Mouse (Mus musculus) bone marrow, adult 2 months (tissue): Measurements from ENCODE around the gene Tnni3.

Experiments used
- CTCF ChIP-seq: fragments of 200-500 bp; IDR thresholded peaks from 2 replicates; pipeline ENCODE4 v1.5.1; 2011; ENCODE audit warnings: low read length, control low read depth; ENCODE audit not compliant: control insufficient read depth, insufficient read depth
- POLR2A ChIP-seq: fragments of 200-500 bp; IDR thresholded peaks from 2 replicates; pipeline ENCODE4 v1.6.1; 2011; ENCODE audit warnings: low read depth, mild to moderate bottlenecking, control low read depth, low read length, borderline replicate concordance; ENCODE audit not compliant: control insufficient read depth

DNA sequence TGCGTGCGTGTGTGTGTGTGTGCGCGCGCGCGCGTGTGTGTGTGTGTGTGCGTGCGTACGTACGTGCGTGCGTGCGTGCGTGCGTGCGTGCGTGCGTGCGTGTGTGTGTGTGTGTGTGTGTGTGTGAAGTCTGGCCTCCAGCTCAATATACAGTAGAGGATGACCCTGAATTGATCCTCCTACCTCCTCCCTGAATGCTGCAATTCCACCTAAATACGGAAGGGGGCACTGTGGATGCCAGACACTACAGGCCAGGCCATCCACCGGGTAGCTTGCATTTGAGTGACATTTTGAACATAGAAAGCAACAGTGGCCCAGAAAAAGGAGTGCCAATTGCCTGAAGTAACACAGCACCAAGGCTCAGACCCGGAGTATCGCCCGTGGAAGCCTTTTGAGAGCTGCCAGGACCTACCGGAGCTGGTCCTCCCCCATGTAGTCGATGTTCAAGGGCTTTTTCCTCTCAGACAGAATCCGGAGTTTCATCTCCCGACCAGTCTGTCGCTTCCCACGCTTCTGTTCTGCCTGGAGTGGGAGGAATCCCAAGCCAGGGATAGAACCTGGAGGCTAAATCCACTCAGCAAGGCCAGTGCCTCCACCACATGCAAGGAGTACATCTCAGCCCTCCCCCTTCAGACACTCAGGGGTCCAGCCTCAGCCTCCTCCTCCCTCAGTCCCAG, 15.8 kb downstream of the Tnni3 start:
- peak; percentile 51; the same call in 1 of the 2 replicates for TF ChIP-seq CTCF
- TF ChIP-seq POLR2A = no peak
